Mouse (Mus musculus): ENCODE results near the gene 4930467E23Rik.
"Not testable (repeated sequence)": the region's sequence is repeated elsewhere in the genome, so short reads cannot be mapped to it uniquely, and the experiment has no call there.

DNA sequence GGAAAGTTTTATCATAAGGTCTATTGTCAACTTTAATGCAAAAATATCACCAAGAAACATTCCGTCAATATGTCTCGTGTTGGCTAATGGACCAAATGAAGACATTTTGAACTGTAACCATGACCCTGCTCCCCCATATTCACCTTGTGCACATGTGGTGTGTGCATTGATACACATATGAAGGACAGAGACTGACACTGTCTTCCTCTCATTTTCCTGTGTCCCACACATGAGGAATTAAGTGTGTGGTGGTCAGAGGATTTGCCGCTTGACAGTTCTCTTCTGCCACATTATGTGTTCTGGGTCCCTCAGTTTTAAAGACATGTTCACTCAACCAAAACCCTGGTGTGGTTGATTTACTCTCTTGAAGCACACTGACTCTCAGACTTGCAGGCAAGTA lies 11.5 kb upstream of the 4930467E23Rik start:
- TF ChIP-seq CTCF (IDR thresholded peaks at IDR 0.05; ENCODE audit: low read depth, low read length); POLR2A (IDR thresholded peaks at IDR 0.05; ENCODE audit: extremely low read depth, insufficient read depth, low read length): not testable (repeated sequence)

Measured in liver, adult 2 months (tissue).